Mouse (Mus musculus) MEL (cell line): ENCODE results near the gene Insl5.

Experiments
- CTCF ChIP-seq, 3 experiments: IDR thresholded peaks in 2 of 3; conservative IDR thresholded peaks in 1 of 3; 2 replicates each; pipeline ENCODE4 v1.5.1; 2011 to 2012; ENCODE audit warnings: low read length in 3 of 3, low read depth in 2 of 3, mild to moderate bottlenecking in 2 of 3, improper control_type of control experiment in 1 of 3, inconsistent platforms in 1 of 3, mixed read lengths in 1 of 3, moderate library complexity in 1 of 3; ENCODE audit not compliant: control insufficient read depth in 1 of 3, insufficient read depth in 1 of 3, poor library complexity in 1 of 3, severe bottlenecking in 1 of 3
- E2F4 ChIP-seq: IDR thresholded peaks from 2 replicates; pipeline ENCODE4 v1.6.1; 2011; ENCODE audit warnings: low read depth, low read length, improper control_type of control experiment, borderline replicate concordance
- ELF1 ChIP-seq: IDR thresholded peaks from 2 replicates; pipeline ENCODE4 v1.6.1; 2014; ENCODE audit warnings: low read depth, mild to moderate bottlenecking, inconsistent platforms, low read length, improper control_type of control experiment, moderate library complexity
- EP300 ChIP-seq, 2 experiments: IDR thresholded peaks; 2 replicates each; pipeline ENCODE4 v1.6.1; 2011; ENCODE audit warnings: improper control_type of control experiment in 2 of 2, low read length in 2 of 2, low read depth in 1 of 2, mild to moderate bottlenecking in 1 of 2
- MAZ ChIP-seq: IDR thresholded peaks from 2 replicates; pipeline ENCODE4 v1.6.1; 2012; ENCODE audit warnings: low read depth, mild to moderate bottlenecking, inconsistent platforms, low read length, improper control_type of control experiment
- MEF2A ChIP-seq: IDR thresholded peaks from 2 replicates; pipeline ENCODE4 v1.6.1; 2014; ENCODE audit warnings: low read depth, mild to moderate bottlenecking, inconsistent platforms, low read length, improper control_type of control experiment; ENCODE audit not compliant: poor library complexity, insufficient replicate concordance, severe bottlenecking; ENCODE audit errors: extremely low read depth
- NELFE ChIP-seq: IDR thresholded peaks from 2 replicates; pipeline ENCODE4 v1.6.1; 2011; ENCODE audit warnings: low read depth, low read length, improper control_type of control experiment
- POLR2A ChIP-seq, 2 experiments: IDR thresholded peaks; 2 replicates each; pipeline ENCODE4 v1.6.1; 2011 to 2012; ENCODE audit warnings: low read length in 2 of 2, mild to moderate bottlenecking in 2 of 2, control low read depth in 1 of 2, improper control_type of control experiment in 1 of 2, low read depth in 1 of 2, moderate library complexity in 1 of 2; ENCODE audit not compliant: control insufficient read depth in 1 of 2, insufficient read depth in 1 of 2, poor library complexity in 1 of 2
- TAL1 ChIP-seq: IDR thresholded peaks from 2 replicates; pipeline ENCODE4 v1.6.1; 2012; ENCODE audit warnings: mild to moderate bottlenecking, inconsistent platforms, low read length, moderate library complexity, mixed read lengths
- ZC3H11A ChIP-seq: IDR thresholded peaks from 2 replicates; pipeline ENCODE4 v1.6.1; 2012; ENCODE audit warnings: low read depth, mild to moderate bottlenecking, inconsistent platforms, low read length, improper control_type of control experiment

DNA sequence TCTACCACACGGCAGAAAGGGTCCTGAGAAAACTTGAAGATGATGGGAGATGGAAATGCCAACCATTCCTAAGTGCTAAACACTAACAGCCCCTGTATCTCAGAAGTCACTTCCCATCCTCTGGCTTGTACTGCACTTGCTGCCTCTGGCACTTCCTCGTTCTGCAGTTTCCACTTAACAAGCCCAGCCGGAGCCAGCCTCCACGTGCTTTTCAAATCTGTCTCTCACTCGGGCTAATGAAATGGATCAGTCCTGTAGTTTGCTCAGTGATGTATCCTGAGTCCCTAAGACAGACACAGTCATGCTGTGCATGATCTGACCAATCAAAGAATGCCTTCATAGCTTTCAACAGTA is 13.2 kb upstream of the Insl5 start:
- TF ChIP-seq MEF2A (no peak), POLR2A (IDR thresholded peaks at IDR 0.05; ENCODE audit: control insufficient read depth in 1 of 2, insufficient read depth in 1 of 2, low read depth in 1 of 2, low read length in 2 of 2, poor library complexity in 1 of 2) (no peak), CTCF (IDR thresholded peaks at IDR 0.05 in 2 of 3, conservative IDR thresholded peaks at IDR 0.05 in 1 of 3; ENCODE audit: control insufficient read depth in 1 of 3, insufficient read depth in 1 of 3, low read depth in 2 of 3, low read length in 3 of 3, poor library complexity in 1 of 3, severe bottlenecking in 1 of 3) (no peak), EP300 (IDR thresholded peaks at IDR 0.05; ENCODE audit: low read depth in 1 of 2, low read length in 2 of 2) (no peak), TAL1 (no peak), MAZ (no peak), ZC3H11A (no peak), NELFE (no peak), ELF1 (no peak), E2F4 (no peak)
